Mouse (Mus musculus) hindbrain, postnatal 0 days (tissue): ENCODE measurements around the gene Polr3gl. TPM values are rescaled to one million over a fixed set of nuclear protein-coding genes. Genes with fewer than 3 reads are reported as not detected.

ENCODE experiments used
- ATAC-seq: fragments of 200-750 bp; cut with Nextera tagmentation; 2 replicates; pipeline ENCODE4 v1.8.0; 2017; ENCODE audit warnings: mild to moderate bottlenecking, moderate TSS enrichment, moderate library complexity
- DNase-seq: peaks from one replicate; pipeline ENCODE4 v3.0.0-alpha.2; 2015; ENCODE audit warnings: low spot score
- H3K27ac ChIP-seq: fragments of 300-500 bp; sonication (generic); 2 replicates; pipeline ENCODE4 v1.5.1; 2014; ENCODE audit warnings: mild to moderate bottlenecking
- H3K27me3 ChIP-seq: fragments of 300-500 bp; sonication (generic); 2 replicates; pipeline ENCODE4 v1.6.1; 2014; ENCODE audit warnings: low read length, mixed read lengths; ENCODE audit not compliant: insufficient read depth
- H3K36me3 ChIP-seq: fragments of 300-500 bp; sonication (generic); 2 replicates; pipeline ENCODE4 v1.6.1; 2014; ENCODE audit warnings: low read length, mixed read lengths; ENCODE audit not compliant: insufficient read depth
- H3K4me1 ChIP-seq: fragments of 300-500 bp; sonication (generic); 2 replicates; pipeline ENCODE4 v1.6.1; 2014; ENCODE audit warnings: antibody characterized with exemption, low read length, mixed read lengths; ENCODE audit not compliant: insufficient read depth
- H3K4me2 ChIP-seq: fragments of 300-500 bp; sonication (generic); 2 replicates; pipeline ENCODE4 v1.6.1; 2014; ENCODE audit warnings: low read depth, mild to moderate bottlenecking, low read length, moderate library complexity, mixed read lengths
- H3K4me3 ChIP-seq: fragments of 300-500 bp; sonication (generic); 2 replicates; pipeline ENCODE4 v1.5.1; 2014; ENCODE audit warnings: low read length
- H3K9ac ChIP-seq: fragments of 300-500 bp; sonication (generic); replicated peaks from 2 replicates; pipeline ENCODE4 v1.6.1; 2014; ENCODE audit warnings: mild to moderate bottlenecking, low read length, moderate library complexity, mixed read lengths
- H3K9me3 ChIP-seq: fragments of 300-500 bp; sonication (generic); 2 replicates; pipeline ENCODE4 v1.6.1; 2016; ENCODE audit warnings: low read length, mixed read lengths
- CTCF ChIP-seq: IDR thresholded peaks from 2 replicates; pipeline ENCODE4 v1.5.1; 2016; ENCODE audit warnings: antibody characterized with exemption, control low read depth, low read depth
- WGBS: fragments of 180-500 bp; shearing (Covaris S2); extraction: QIAGEN DNeasy Blood & Tissue Kit; methylation state at CpG from one replicate; pipeline ENCODE4 v1.1.7; 2014; 5-methylcytosine and 5-hydroxymethylcytosine counted together
- polyA plus RNA-seq: library from polyadenylated mRNA; unstranded; fragments of >200 nt; fragmentation: Nextera tagmentation; extraction: Ambion mirVana; gene quantifications from 2 replicates; pipeline ENCODE4 v1.2.1, GENCODE M21; 2015
- total RNA-seq: library from RNA; depleted of rRNA; stranded (reverse); fragments of >200 nt; gene quantifications from 2 replicates; pipeline ENCODE4 v1.2.3, GENCODE M21; 2014

Polr3gl gene
- total and polyA plus RNA-seq, 2 experiments from 2014 or later = 11.2 to 32.9 TPM

GRCm38 (mm10) chr3:96569506-96569905 is 24.5 kb downstream of the Polr3gl start:
- Histone ChIP-seq H3K27me3 (no peaks in the 10 kb centered on the region), H3K4me3 (no peak overlapping the region), H3K9me3 (no peaks in the 10 kb centered on the region), H3K4me1 (no peaks in the 10 kb centered on the region), H3K9ac (no peak overlapping the region), H3K36me3 (no peaks in the 10 kb centered on the region), H3K27ac (no peak overlapping the region), H3K4me2 (no peak overlapping the region)
- 81% methylated on average over 13 of the region's 13 CpGs for WGBS
- ATAC-seq (no peak), DNase-seq (no peak)
- no peak for TF ChIP-seq CTCF

GRCm38 (mm10) chr3:96568605-96569004 is 25.4 kb downstream of the Polr3gl start:
- no peak overlapping the region for H3K9ac ChIP-seq
- ATAC-seq (no peak), DNase-seq (no peak)
- no peaks in the 10 kb centered on the region for H3K9me3 ChIP-seq
- no peak overlapping the region for H3K27ac ChIP-seq
- H3K36me3 ChIP-seq = no peaks in the 10 kb centered on the region
- H3K4me1 ChIP-seq = no peaks in the 10 kb centered on the region
- no peak overlapping the region for H3K4me2 ChIP-seq
- WGBS = 73% methylated on average over 8 of the region's 8 CpGs
- H3K27me3 ChIP-seq = no peaks in the 10 kb centered on the region
- H3K4me3 ChIP-seq = no peak overlapping the region
- TF ChIP-seq CTCF = no peak

GRCm38 (mm10) chr3:96566661-96567450 is 27.1 kb downstream of the Polr3gl start:
- Histone ChIP-seq H3K27ac (no peak overlapping the region), H3K4me1 (no peaks in the 10 kb centered on the region), H3K27me3 (no peaks in the 10 kb centered on the region), H3K4me3 (no peak overlapping the region), H3K9ac (no peak overlapping the region), H3K4me2 (no peak overlapping the region), H3K36me3 (no peaks in the 10 kb centered on the region), H3K9me3 (no peaks in the 10 kb centered on the region)
- DNase-seq (no peak), ATAC-seq (no peak)
- 90% methylated on average over 8 of the region's 8 CpGs for WGBS
- TF ChIP-seq CTCF = no peak

GRCm38 (mm10) chr3:96565105-96565504 is 28.9 kb downstream of the Polr3gl start:
- no peak for ATAC-seq

GRCm38 (mm10) chr3:96564633-96565032 is 29.3 kb downstream of the Polr3gl start:
- DNase-seq (no peak), ATAC-seq (no peak)
- H3K27me3 ChIP-seq = no peaks in the 10 kb centered on the region
- H3K9me3 ChIP-seq = no peaks in the 10 kb centered on the region
- H3K4me3 ChIP-seq = no peak overlapping the region
- H3K27ac ChIP-seq = peak overlapping the region; percentile 51; the same call in 1 of the 2 replicates
- no peak overlapping the region for H3K9ac ChIP-seq
- TF ChIP-seq CTCF = no peak
- WGBS = 69% methylated on average over 7 of the region's 7 CpGs
- 0 out of 2 replicates have a peak, but pooled peaks cover 7% of the 10 kb centered on the region for H3K4me1 ChIP-seq
- no peak overlapping the region for H3K4me2 ChIP-seq
- peaks cover 15% of the 10 kb centered on the region for H3K36me3 ChIP-seq

More at GRCm38 (mm10) chr3:96565105-96565504, 28.9 kb downstream of the Polr3gl start:
- Histone ChIP-seq H3K9me3 (no peaks in the 10 kb centered on the region), H3K36me3 (peaks cover 13% of the 10 kb centered on the region), H3K9ac (no peak overlapping the region), H3K27ac (no peak overlapping the region), H3K4me3 (no peak overlapping the region), H3K4me2 (no peak overlapping the region), H3K27me3 (no peaks in the 10 kb centered on the region), H3K4me1 (0 out of 2 replicates have a peak, but pooled peaks cover 3% of the 10 kb centered on the region)
- no peak for TF ChIP-seq CTCF
- 92% methylated on average over 3 of the region's 3 CpGs for WGBS
- DNase-seq = no peak

- H3K27me3 ChIP-seq = no peaks in the 10 kb centered on the region
- H3K4me2 ChIP-seq = no peak overlapping the region
- no peak for ATAC-seq
- H3K4me3 ChIP-seq = no peak overlapping the region
- H3K9me3 ChIP-seq = no peaks in the 10 kb centered on the region
- no peak for DNase-seq
- H3K4me1 ChIP-seq = 0 out of 2 replicates have a peak, but pooled peaks cover 7% of the 10 kb centered on the region
- 66% methylated on average over 10 of the region's 10 CpGs for WGBS
- no peak for TF ChIP-seq CTCF
- no peak overlapping the region for H3K9ac ChIP-seq
- H3K27ac ChIP-seq = peak overlapping the region; percentile 51; the same call in 1 of the 2 replicates
- peaks cover 15% of the 10 kb centered on the region for H3K36me3 ChIP-seq
These were observed 29.9 kb downstream of the Polr3gl start for GRCm38 (mm10) chr3:96563911-96564632.
